Mouse (Mus musculus) neural tube, embryonic 11.5 days (tissue): ENCODE measurements around the gene Lrrc15. TPM values are rescaled to one million over a fixed set of nuclear protein-coding genes. Genes with fewer than 3 reads are reported as not detected.

Experiments
- ATAC-seq: fragments of 200-750 bp; cut with Nextera tagmentation; 2 replicates; pipeline ENCODE4 v1.8.0; 2017; ENCODE audit warnings: moderate number of reproducible peaks, mild to moderate bottlenecking, moderate TSS enrichment, moderate library complexity; ENCODE audit not compliant: insufficient read depth, low FRiP score, low TSS enrichment
- DNase-seq: peaks from one replicate; pipeline ENCODE4 v3.0.0-alpha.2; 2015; ENCODE audit warnings: low spot score
- H3K27ac ChIP-seq: fragments of 300-500 bp; sonication (generic); 2 replicates; pipeline ENCODE4 v1.5.1; 2014; ENCODE audit warnings: low read depth, mild to moderate bottlenecking, low read length
- H3K27me3 ChIP-seq: fragments of 300-500 bp; sonication (generic); 2 replicates; pipeline ENCODE4 v1.6.1; 2014; ENCODE audit warnings: mild to moderate bottlenecking, low read length, mixed read lengths; ENCODE audit not compliant: control insufficient read depth, insufficient read depth
- H3K36me3 ChIP-seq: fragments of 300-500 bp; sonication (generic); 2 replicates; pipeline ENCODE4 v1.6.1; 2014; ENCODE audit warnings: mild to moderate bottlenecking, low read length, moderate library complexity, mixed read lengths; ENCODE audit not compliant: control insufficient read depth, insufficient read depth
- H3K4me1 ChIP-seq: fragments of 300-500 bp; sonication (generic); 2 replicates; pipeline ENCODE4 v1.6.1; 2014; ENCODE audit warnings: low read length, mixed read lengths; ENCODE audit not compliant: control insufficient read depth, insufficient read depth
- H3K4me2 ChIP-seq: fragments of 300-500 bp; sonication (generic); 2 replicates; pipeline ENCODE4 v1.6.1; 2014; ENCODE audit warnings: low read depth, mild to moderate bottlenecking, moderate library complexity
- H3K4me3 ChIP-seq: fragments of 300-500 bp; sonication (generic); 2 replicates; pipeline ENCODE4 v1.5.1; 2014; ENCODE audit warnings: low read depth, low read length
- H3K9ac ChIP-seq: fragments of 300-500 bp; sonication (generic); 2 replicates; pipeline ENCODE4 v1.6.1; 2014; ENCODE audit warnings: mild to moderate bottlenecking, low read length
- H3K9me3 ChIP-seq: fragments of 300-500 bp; sonication (generic); 2 replicates; pipeline ENCODE4 v1.6.1; 2016; ENCODE audit warnings: low read length; ENCODE audit not compliant: control insufficient read depth
- WGBS: fragments of 180-500 bp; shearing (Covaris S2); extraction: QIAGEN DNeasy Blood & Tissue Kit; methylation state at CpG from one replicate; pipeline ENCODE4 v1.1.7; 2014; 5-methylcytosine and 5-hydroxymethylcytosine counted together
- polyA plus RNA-seq: library from polyadenylated mRNA; unstranded; fragments of >200 nt; fragmentation: Nextera tagmentation; extraction: Ambion mirVana; gene quantifications from 2 replicates; pipeline ENCODE4 v1.2.1, GENCODE M21; 2014

Lrrc15 gene
- polyA plus RNA-seq, 1 experiment from 2014 or later = 0.33 TPM

GRCm38 (mm10) chr16:30267359-30267758, 15.7 kb downstream of the Lrrc15 start, which contains the start of gene Cpn2:
Gene Cpn2, minus strand, starts transcription at chr16:30267499.
- ATAC-seq = no peak
- Histone ChIP-seq H3K27me3 (no peaks in the 10 kb centered on the region), H3K9ac (no peak within 1 kb of the TSS), H3K4me3 (no peak within 1 kb of the TSS), H3K4me2 (no peak within 1 kb of the TSS), H3K27ac (no peak within 1 kb of the TSS), H3K36me3 (no peaks in the 10 kb centered on the region), H3K9me3 (no peaks in the 10 kb centered on the region), H3K4me1 (no peaks in the 10 kb centered on the region)
- DNase-seq = no peak
- WGBS = 75% methylated on average over 5 of the region's 5 CpGs

DNA sequence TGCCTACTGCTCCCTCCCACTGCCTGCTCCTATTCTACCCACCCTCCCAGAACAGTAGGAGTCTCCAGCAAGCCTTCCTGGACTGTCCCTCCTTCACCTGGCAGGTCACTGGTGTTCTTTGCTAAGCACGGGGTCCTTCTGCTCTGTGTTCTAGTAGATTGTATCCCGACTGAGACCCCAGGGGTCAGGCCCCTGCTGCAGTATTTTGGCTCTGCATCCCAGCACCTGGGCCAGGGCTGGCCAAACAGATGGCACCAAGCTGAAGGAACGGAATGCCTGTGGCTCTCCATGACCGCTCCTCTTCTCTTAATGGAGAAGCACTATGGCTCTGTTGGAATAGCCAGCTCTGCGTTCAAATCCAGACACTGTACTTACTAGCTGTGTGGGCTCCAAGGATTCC, 16.5 kb downstream of the Lrrc15 start:
- H3K4me3 ChIP-seq = no peak overlapping the region
- no peak overlapping the region for H3K9ac ChIP-seq
- WGBS = 82% methylated on average over 5 of the region's 5 CpGs
- H3K27ac ChIP-seq = no peak overlapping the region
- ATAC-seq (no peak), DNase-seq (no peak)
- no peaks in the 10 kb centered on the region for H3K27me3 ChIP-seq
- no peaks in the 10 kb centered on the region for H3K9me3 ChIP-seq
- H3K4me2 ChIP-seq = no peak overlapping the region
- H3K4me1 ChIP-seq = no peaks in the 10 kb centered on the region
- no peaks in the 10 kb centered on the region for H3K36me3 ChIP-seq

- DNase-seq (no peak), ATAC-seq (no peak)
- Histone ChIP-seq H3K9me3 (no peaks in the 10 kb centered on the region), H3K4me3 (no peak overlapping the region), H3K27me3 (no peaks in the 10 kb centered on the region), H3K4me1 (no peaks in the 10 kb centered on the region), H3K36me3 (no peaks in the 10 kb centered on the region), H3K9ac (no peak overlapping the region), H3K4me2 (no peak overlapping the region), H3K27ac (no peak overlapping the region)
- WGBS = 71% methylated on average over 4 of the region's 4 CpGs
Measured at GRCm38 (mm10) chr16:30265611-30266010, 17.4 kb downstream of the Lrrc15 start.

DNA sequence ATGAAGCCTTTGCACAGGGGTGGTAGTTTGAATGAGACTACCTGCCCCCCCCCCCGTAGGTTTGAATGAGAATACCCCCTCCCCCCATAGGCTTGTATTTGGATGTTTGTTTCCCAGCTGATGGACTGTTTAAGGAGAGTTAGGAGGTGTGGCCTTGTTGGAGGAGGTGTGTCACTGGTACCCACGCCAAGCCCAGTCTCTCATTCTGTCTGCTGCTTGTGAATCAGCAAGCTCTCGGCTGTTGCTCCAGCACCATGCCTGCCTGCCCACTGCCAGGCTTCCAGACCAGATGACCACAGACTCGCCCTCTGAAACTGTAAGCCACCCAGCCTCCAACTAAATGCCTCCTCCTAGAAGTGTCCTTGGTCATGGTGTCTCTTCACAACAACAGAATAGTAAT, 19.9 kb downstream of the Lrrc15 start:
- Histone ChIP-seq H3K4me1 (no peaks in the 10 kb centered on the region), H3K27me3 (no peaks in the 10 kb centered on the region), H3K4me3 (no peak overlapping the region), H3K36me3 (no peaks in the 10 kb centered on the region), H3K27ac (no peak overlapping the region), H3K9me3 (no peaks in the 10 kb centered on the region), H3K4me2 (no peak overlapping the region), H3K9ac (no peak overlapping the region)
- DNase-seq (no peak), ATAC-seq (no peak)
- 62% methylated on average over 4 of the region's 4 CpGs for WGBS

GRCm38 (mm10) chr16:30262664-30263063, 20.4 kb downstream of the Lrrc15 start:
- ATAC-seq (no peak), DNase-seq (peak; percentile 71)
- Histone ChIP-seq H3K27ac (no peak overlapping the region), H3K4me1 (no peaks in the 10 kb centered on the region), H3K4me2 (no peak overlapping the region), H3K27me3 (no peaks in the 10 kb centered on the region), H3K9me3 (no peaks in the 10 kb centered on the region), H3K9ac (no peak overlapping the region), H3K4me3 (no peak overlapping the region), H3K36me3 (no peaks in the 10 kb centered on the region)
- 3% methylated on average over 2 of the region's 2 CpGs for WGBS

GRCm38 (mm10) chr16:30262157-30262556, 20.9 kb downstream of the Lrrc15 start:
- no peak for ATAC-seq

GRCm38 (mm10) chr16:30261341-30261740, 21.7 kb downstream of the Lrrc15 start:
- ATAC-seq (no peak), DNase-seq (no peak)
- Histone ChIP-seq H3K27ac (no peak overlapping the region), H3K4me1 (no peaks in the 10 kb centered on the region), H3K27me3 (no peaks in the 10 kb centered on the region), H3K9me3 (no peaks in the 10 kb centered on the region), H3K4me2 (no peak overlapping the region), H3K36me3 (no peaks in the 10 kb centered on the region), H3K4me3 (no peak overlapping the region), H3K9ac (no peak overlapping the region)
- 92% methylated on average over 9 of the region's 9 CpGs for WGBS

More at GRCm38 (mm10) chr16:30262157-30262556, 20.9 kb downstream of the Lrrc15 start:
- Histone ChIP-seq H3K27me3 (no peaks in the 10 kb centered on the region), H3K9me3 (no peaks in the 10 kb centered on the region), H3K27ac (no peak overlapping the region), H3K4me1 (no peaks in the 10 kb centered on the region), H3K9ac (no peak overlapping the region), H3K4me2 (no peak overlapping the region), H3K4me3 (no peak overlapping the region), H3K36me3 (no peaks in the 10 kb centered on the region)
- WGBS = 91% methylated on average over 10 of the region's 10 CpGs
- no peak for DNase-seq

GRCm38 (mm10) chr16:30260012-30260635, 22.9 kb downstream of the Lrrc15 start:
- Histone ChIP-seq H3K4me3 (no peak overlapping the region), H3K9ac (no peak overlapping the region), H3K36me3 (no peaks in the 10 kb centered on the region), H3K4me1 (no peaks in the 10 kb centered on the region), H3K27me3 (no peaks in the 10 kb centered on the region), H3K4me2 (no peak overlapping the region), H3K9me3 (no peaks in the 10 kb centered on the region), H3K27ac (no peak overlapping the region)
- no peak for ATAC-seq
- WGBS = 90% methylated on average over 15 of the region's 15 CpGs
- DNase-seq = no peak

DNA sequence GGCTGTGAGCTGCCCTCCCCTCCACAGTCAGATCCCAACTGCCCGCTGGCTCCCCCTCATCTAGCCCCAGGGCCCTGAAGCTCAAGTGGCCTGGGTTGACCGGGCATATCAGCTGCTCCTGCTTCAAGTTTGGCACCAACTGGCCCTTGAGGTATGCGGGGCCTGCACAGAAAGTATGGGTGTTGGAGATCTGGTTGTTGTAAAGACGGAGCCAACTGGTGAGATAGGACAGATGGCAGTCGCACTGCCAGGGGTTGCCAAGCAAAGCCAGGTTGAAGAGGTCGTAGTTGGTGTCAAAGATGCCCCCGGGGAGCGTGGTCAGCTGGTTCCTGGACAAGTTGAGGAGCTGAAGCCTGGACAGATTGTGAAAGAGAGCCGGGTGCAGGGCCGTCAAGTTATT, 23.6 kb downstream of the Lrrc15 start:
- Histone ChIP-seq H3K36me3 (no peaks in the 10 kb centered on the region), H3K9me3 (no peaks in the 10 kb centered on the region), H3K4me1 (no peaks in the 10 kb centered on the region), H3K27ac (no peak overlapping the region), H3K4me2 (no peak overlapping the region), H3K9ac (no peak overlapping the region), H3K27me3 (no peaks in the 10 kb centered on the region), H3K4me3 (no peak overlapping the region)
- WGBS = 84% methylated on average over 10 of the region's 10 CpGs
- no peak for ATAC-seq
- DNase-seq = no peak
